Mouse (Mus musculus) mature B cell (primary cell): ENCODE measurements around the gene Ctrc.
"Not testable (repeated sequence)": the region's sequence is repeated elsewhere in the genome, so short reads cannot be mapped to it uniquely, and the experiment has no call there.

Experiments
- in situ Hi-C: fragments of 300-500 bp; cut with MboI; formaldehyde crosslinking; loops from 2 replicates; pipeline ENCODE4 v1.14.3; 2019

Gene Ctrc

DNA sequence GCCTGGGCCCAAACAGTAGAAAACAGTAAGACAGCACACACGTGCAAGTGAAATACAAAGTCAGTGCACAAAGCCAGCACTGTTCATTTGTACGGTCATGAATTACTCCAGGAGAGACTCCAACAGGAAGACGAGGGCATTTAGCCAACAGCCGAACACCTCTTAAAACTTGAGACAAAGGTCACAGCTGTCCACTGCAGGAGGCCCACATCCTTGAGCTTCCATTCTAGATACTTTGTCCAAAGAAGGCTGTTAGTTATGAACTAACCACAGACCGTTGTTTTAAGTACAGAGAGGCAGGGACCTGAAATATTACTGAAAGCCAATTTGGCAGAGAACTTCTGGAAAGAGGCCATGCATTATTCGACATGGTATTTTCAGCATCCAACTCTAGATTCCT lies 59.1 kb downstream of the Ctrc start:
- in situ Hi-C loops = no loop called here

DNA sequence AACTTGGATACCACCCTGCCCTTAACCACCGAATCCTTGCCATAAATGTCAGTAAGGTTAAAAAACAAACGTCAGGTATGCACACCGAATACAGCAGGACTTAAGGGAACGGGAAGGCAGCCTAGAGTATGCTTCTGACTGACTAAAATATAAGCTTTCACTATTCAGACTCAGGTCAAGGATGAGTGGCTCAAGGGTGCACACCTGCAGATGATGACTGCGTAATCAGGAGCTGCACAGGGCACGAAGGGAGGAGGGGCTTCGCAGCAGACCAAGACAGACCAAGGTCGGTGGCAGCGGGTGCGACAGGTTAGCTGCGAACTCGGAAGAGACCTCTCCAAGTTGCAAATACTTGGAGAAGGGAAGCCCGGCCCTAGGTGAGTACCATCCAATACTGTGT lies 60.0 kb downstream of the Ctrc start:
- in situ Hi-C loops = no loop called here

DNA sequence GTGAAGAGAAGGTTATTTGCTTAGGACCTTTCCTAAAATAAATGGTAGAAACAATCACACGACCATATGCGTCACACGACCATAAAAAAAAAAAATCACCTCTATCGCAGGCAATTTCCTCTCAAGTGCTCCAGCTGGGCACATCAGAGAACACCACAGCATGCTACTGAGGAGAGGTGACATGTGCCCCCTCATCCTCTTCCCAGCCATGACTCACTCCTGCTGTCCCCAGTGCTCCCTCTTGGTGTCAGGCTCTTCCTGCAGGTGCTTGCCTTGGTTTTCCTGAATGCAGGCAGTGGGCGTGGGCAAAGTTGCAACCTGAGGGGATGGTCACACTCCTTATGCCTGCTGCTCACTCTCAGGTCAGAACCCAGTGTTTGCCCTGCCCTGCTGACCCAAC lies 61.3 kb downstream of the Ctrc start:
- in situ Hi-C loops = no loop called here

GRCm38 (mm10) chr4:141781201-141781985 lies 64.8 kb downstream of the Ctrc start:
- in situ Hi-C loops = no loop called here

GRCm38 (mm10) chr4:141779828-141780227 lies 66.3 kb downstream of the Ctrc start:
- in situ Hi-C loops = no loop called here

GRCm38 (mm10) chr4:141773019-141773418 lies 73.1 kb downstream of the Ctrc start:
- in situ Hi-C loops = not testable (repeated sequence)

DNA sequence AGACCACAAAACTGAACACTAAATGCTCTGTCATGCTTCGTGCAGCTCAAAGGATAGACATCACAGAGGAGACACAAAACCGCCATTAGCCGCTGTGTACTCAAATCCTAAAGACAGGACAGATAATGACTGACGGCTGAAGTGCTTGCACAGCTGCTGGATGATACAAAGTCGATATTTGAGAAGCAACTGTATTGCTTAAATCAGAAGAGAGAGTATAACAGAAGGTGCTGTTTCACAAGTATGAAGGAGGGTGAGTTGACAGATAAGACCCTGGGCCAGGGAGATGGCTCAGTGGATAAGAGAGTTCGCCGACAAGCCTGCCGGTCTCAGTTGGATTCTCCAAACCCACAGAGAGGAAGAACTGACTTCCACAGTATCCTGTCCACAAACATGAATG lies 74.3 kb downstream of the Ctrc start:
- in situ Hi-C loops = no loop called here

GRCm38 (mm10) chr4:141769501-141770160 lies 76.5 kb downstream of the Ctrc start:
- in situ Hi-C loops = no loop called here

- in situ Hi-C loops = no loop called here
Measured at GRCm38 (mm10) chr4:141767353-141768036, 78.7 kb downstream of the Ctrc start.

GRCm38 (mm10) chr4:141766668-141767352 lies 79.3 kb downstream of the Ctrc start:
- in situ Hi-C loops = no loop called here

DNA sequence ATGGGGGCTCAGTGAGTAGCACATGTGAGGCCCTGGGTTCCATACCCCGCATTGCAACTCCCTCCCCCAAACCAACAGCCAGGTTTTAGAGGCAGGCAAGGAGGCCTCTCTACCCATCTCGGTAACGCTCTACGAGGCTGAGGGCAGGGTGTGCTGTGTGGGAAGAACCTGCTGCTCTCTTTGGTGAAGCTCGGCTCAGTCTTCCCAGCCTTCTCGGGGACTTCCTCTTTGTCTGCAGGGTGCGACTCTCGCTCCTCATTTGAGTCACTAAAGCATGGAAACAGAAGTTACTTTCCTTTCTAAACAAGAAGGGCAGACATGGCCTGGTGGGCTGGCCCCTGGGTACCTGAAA lies 79.9 kb downstream of the Ctrc start:
- in situ Hi-C loops = no loop called here

GRCm38 (mm10) chr4:141765008-141765407 lies 81.2 kb downstream of the Ctrc start:
- in situ Hi-C loops = no loop called here
